Mouse (Mus musculus) stomach, postnatal 0 days (tissue): Measurements from ENCODE around the gene Pik3ca. TPM values are rescaled to one million over a fixed set of nuclear protein-coding genes. Genes with fewer than 3 reads are reported as not detected.

Experiments
- ATAC-seq: fragments of 200-750 bp; cut with Nextera tagmentation; 2 replicates; pipeline ENCODE4 v1.8.0; 2017; ENCODE audit not compliant: low FRiP score, low TSS enrichment
- DNase-seq: peaks from one replicate; pipeline ENCODE4 v3.0.0-alpha.2; 2016; ENCODE audit warnings: low spot score
- H3K27ac ChIP-seq: fragments of 300-500 bp; sonication (generic); replicated peaks from 2 replicates; pipeline ENCODE4 v1.5.1; 2014; ENCODE audit warnings: mild to moderate bottlenecking, control low read depth
- H3K27me3 ChIP-seq: fragments of 300-500 bp; sonication (generic); 2 replicates; pipeline ENCODE4 v1.6.1; 2014; ENCODE audit warnings: low read length; ENCODE audit not compliant: control insufficient read depth, insufficient read depth
- H3K36me3 ChIP-seq: fragments of 300-500 bp; sonication (generic); 2 replicates; pipeline ENCODE4 v1.6.1; 2014; ENCODE audit warnings: low read length, mixed read lengths; ENCODE audit not compliant: control insufficient read depth, insufficient read depth
- H3K4me1 ChIP-seq: fragments of 300-500 bp; sonication (generic); replicated peaks from 2 replicates; pipeline ENCODE4 v1.6.1; 2014; ENCODE audit warnings: antibody characterized with exemption; ENCODE audit not compliant: control insufficient read depth, insufficient read depth
- H3K4me2 ChIP-seq: fragments of 300-500 bp; sonication (generic); replicated peaks from 2 replicates; pipeline ENCODE4 v1.6.1; 2014; ENCODE audit warnings: low read depth, mild to moderate bottlenecking, control low read depth, moderate library complexity
- H3K4me3 ChIP-seq: fragments of 300-500 bp; sonication (generic); 2 replicates; pipeline ENCODE4 v1.5.1; 2014; ENCODE audit warnings: low read depth, low read length, control low read depth
- H3K9ac ChIP-seq: fragments of 300-500 bp; sonication (generic); 2 replicates; pipeline ENCODE4 v1.6.1; 2014; ENCODE audit warnings: mild to moderate bottlenecking, low read length, control low read depth, mixed read lengths
- H3K9me3 ChIP-seq: fragments of 300-500 bp; sonication (generic); 2 replicates; pipeline ENCODE4 v1.6.1; 2016; ENCODE audit warnings: low read length; ENCODE audit not compliant: control insufficient read depth
- CTCF ChIP-seq: IDR thresholded peaks from 2 replicates; pipeline ENCODE4 v1.5.1; 2016; ENCODE audit warnings: antibody characterized with exemption, low read depth, mild to moderate bottlenecking, moderate library complexity
- EP300 ChIP-seq: optimal IDR thresholded peaks from 2 replicates; pipeline ENCODE3; 2016; ENCODE audit warnings: antibody characterized with exemption
- WGBS: fragments of 180-500 bp; shearing (Covaris S2); extraction: QIAGEN DNeasy Blood & Tissue Kit; methylation state at CpG from one replicate; pipeline ENCODE4 v1.1.7; 2014; 5-methylcytosine and 5-hydroxymethylcytosine counted together
- polyA plus RNA-seq: library from polyadenylated mRNA; unstranded; fragments of >200 nt; fragmentation: Nextera tagmentation; extraction: Ambion mirVana; gene quantifications from 2 replicates; pipeline ENCODE4 v1.2.1, GENCODE M21; 2015

Pik3ca gene
- polyA plus RNA-seq, 1 experiment from 2014 or later: 6.4 TPM

DNA sequence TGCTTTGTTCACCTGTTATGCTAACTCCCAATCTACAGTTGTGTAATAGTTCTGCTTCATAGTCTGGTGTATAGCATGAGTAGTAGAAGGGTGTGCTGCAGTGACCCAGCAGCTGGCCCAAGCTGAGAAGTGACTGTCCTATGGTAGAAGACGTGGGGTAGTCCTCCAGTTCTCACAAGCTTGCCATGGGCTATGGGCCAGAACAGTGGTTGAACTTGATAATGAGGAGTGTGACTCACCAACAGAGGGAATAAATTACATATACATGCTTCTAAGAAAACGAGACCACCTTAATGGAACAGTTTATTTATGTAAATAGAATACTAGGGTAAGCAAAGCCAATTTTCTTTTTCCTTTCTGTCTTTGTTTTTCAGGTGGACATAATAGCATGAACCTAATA is 32.9 kb downstream of the Pik3ca start:
- Histone ChIP-seq H3K27me3 (no peaks in the 10 kb centered on the region), H3K36me3 (no peaks in the 10 kb centered on the region), H3K9me3 (no peaks in the 10 kb centered on the region), H3K27ac (no peak overlapping the region), H3K4me1 (no peaks in the 10 kb centered on the region), H3K9ac (no peak overlapping the region), H3K4me2 (no peak overlapping the region), H3K4me3 (no peak overlapping the region)
- no peak for DNase-seq
- ATAC-seq: no peak
- no peak for TF ChIP-seq EP300
- no peak for TF ChIP-seq CTCF
- WGBS: 46% methylated on average over 2 of the region's 2 CpGs

DNA sequence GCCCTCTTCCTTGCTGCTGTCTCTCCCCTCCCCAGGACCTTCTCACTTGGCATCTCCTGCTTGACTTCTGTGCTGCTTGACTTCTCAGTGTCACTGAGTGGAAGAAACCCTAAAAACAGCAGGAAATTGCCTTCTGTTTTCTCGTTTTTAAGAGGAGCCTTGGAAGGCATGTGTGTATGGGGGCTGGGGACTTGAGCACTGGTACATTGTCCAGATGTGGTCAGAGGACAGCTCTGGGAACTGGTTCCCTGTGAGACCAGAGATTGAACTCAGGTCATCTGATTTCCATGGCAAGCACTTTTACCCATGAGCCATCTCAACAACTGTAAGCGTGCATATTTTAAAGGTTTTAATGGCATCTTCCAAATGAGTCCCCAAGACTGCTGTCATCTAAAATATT is 36.5 kb downstream of the Pik3ca start:
- no peak overlapping the region for H3K4me3 ChIP-seq
- ATAC-seq: no peak
- WGBS: 66% methylated on average over 2 of the region's 2 CpGs

DNA sequence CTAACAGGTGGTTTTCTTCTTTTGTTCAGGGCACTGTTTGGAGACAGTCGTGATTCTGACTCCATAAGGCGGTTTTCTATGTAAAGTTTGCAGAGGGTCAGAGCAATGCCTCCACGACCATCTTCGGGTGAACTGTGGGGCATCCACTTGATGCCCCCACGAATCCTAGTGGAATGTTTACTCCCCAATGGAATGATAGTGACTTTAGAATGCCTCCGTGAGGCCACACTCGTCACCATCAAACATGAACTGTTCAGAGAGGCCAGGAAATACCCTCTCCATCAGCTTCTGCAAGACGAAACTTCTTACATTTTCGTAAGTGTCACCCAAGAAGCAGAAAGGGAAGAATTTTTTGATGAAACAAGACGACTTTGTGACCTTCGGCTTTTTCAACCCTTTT is 38.6 kb downstream of the Pik3ca start:
- no peaks in the 10 kb centered on the region for H3K9me3 ChIP-seq
- DNase-seq (no peak), ATAC-seq (no peak)
- H3K36me3 ChIP-seq: peaks cover 20% of the 10 kb centered on the region
- WGBS: 70% methylated on average over 11 of the region's 11 CpGs
- no peak overlapping the region for H3K4me3 ChIP-seq
- no peak overlapping the region for H3K4me2 ChIP-seq
- no peaks in the 10 kb centered on the region for H3K4me1 ChIP-seq
- no peak overlapping the region for H3K27ac ChIP-seq
- no peak for TF ChIP-seq EP300
- TF ChIP-seq CTCF: no peak
- H3K27me3 ChIP-seq: no peaks in the 10 kb centered on the region
- no peak overlapping the region for H3K9ac ChIP-seq

More for the DNA sequence above, 36.5 kb downstream of the Pik3ca start:
- Histone ChIP-seq H3K9me3 (no peaks in the 10 kb centered on the region), H3K36me3 (peaks cover 10% of the 10 kb centered on the region), H3K27me3 (no peaks in the 10 kb centered on the region), H3K9ac (no peak overlapping the region), H3K27ac (no peak overlapping the region), H3K4me1 (no peaks in the 10 kb centered on the region), H3K4me2 (no peak overlapping the region)
- no peak for TF ChIP-seq EP300
- TF ChIP-seq CTCF: no peak
- DNase-seq: no peak

DNA sequence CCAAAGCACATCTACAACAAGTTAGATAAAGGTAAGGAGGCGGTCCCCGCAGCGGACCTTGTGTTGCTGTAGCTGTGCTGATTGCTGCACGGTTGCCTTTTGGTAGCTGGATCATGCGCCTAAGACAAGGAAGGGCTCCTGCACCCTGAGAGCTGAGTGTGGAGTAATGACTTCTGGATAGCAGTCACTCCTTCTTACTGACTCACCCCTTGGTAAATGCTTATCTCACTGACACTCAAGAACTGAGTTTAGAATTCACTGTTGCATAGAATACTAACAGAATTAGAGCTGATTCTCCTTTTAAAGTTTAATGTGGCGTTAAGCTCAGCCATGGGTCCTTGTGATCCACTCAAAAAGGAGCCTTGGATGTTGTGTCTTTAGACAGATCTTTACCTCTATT is 39.8 kb downstream of the Pik3ca start:
- no peak overlapping the region for H3K4me2 ChIP-seq
- H3K27ac ChIP-seq: no peak overlapping the region
- ATAC-seq (no peak), DNase-seq (no peak)
- no peaks in the 10 kb centered on the region for H3K4me1 ChIP-seq
- no peaks in the 10 kb centered on the region for H3K27me3 ChIP-seq
- 91% methylated on average over 6 of the region's 6 CpGs for WGBS
- H3K9me3 ChIP-seq: no peaks in the 10 kb centered on the region
- no peak overlapping the region for H3K4me3 ChIP-seq
- H3K9ac ChIP-seq: no peak overlapping the region
- no peak for TF ChIP-seq EP300
- TF ChIP-seq CTCF: no peak
- peaks cover 23% of the 10 kb centered on the region for H3K36me3 ChIP-seq

DNA sequence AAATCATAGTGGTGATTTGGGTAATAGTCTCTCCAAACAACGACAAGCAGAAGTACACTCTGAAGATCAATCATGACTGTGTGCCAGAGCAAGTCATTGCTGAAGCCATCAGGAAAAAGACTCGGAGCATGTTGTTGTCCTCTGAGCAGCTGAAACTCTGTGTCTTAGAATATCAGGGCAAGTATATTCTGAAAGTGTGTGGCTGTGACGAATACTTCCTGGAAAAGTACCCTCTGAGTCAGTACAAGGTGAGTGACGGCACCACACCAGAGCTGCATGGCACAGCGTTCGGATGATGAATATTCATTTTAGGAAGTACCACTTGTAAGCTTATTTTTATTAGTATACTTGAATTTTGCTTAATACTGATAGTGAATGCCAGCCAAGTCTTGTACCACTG is 40.3 kb downstream of the Pik3ca start:
- no peak for DNase-seq
- H3K4me1 ChIP-seq: no peaks in the 10 kb centered on the region
- H3K4me2 ChIP-seq: no peak overlapping the region
- no peak overlapping the region for H3K4me3 ChIP-seq
- H3K9me3 ChIP-seq: no peaks in the 10 kb centered on the region
- TF ChIP-seq EP300 (no peak), CTCF (no peak)
- H3K9ac ChIP-seq: no peak overlapping the region
- WGBS: 91% methylated on average over 6 of the region's 6 CpGs
- ATAC-seq: no peak
- no peaks in the 10 kb centered on the region for H3K27me3 ChIP-seq
- H3K36me3 ChIP-seq: peaks cover 23% of the 10 kb centered on the region
- H3K27ac ChIP-seq: no peak overlapping the region

DNA sequence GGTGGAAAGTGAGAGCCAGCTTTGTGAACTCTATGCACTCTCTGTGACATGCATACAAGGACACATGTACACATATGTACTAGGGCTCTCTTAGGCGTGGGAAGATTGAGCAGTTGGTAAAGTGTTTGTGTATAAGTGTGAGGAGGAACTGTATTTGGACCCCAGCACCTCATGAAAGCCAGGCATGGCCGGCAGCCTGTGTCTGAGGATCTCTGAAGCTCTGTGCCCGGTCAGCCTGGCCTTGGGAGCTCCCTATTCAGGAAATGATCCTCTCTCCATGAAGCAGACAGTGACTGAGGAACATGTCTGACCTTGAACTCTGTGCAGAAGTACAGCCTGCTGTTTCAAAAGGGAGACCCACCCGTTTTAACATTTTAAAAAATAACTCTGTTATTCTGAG is 41.2 kb downstream of the Pik3ca start:
- H3K27ac ChIP-seq: no peak overlapping the region
- H3K4me3 ChIP-seq: no peak overlapping the region
- no peaks in the 10 kb centered on the region for H3K27me3 ChIP-seq
- H3K36me3 ChIP-seq: peaks cover 23% of the 10 kb centered on the region
- 83% methylated on average over 4 of the region's 4 CpGs for WGBS
- ATAC-seq (no peak), DNase-seq (no peak)
- no peaks in the 10 kb centered on the region for H3K4me1 ChIP-seq
- H3K9ac ChIP-seq: no peak overlapping the region
- TF ChIP-seq CTCF: no peak
- TF ChIP-seq EP300: no peak
- no peaks in the 10 kb centered on the region for H3K9me3 ChIP-seq
- no peak overlapping the region for H3K4me2 ChIP-seq
